Mouse (Mus musculus) liver, adult 2 months (tissue): ENCODE measurements around the gene Ggt7. TPM values are rescaled to one million over a fixed set of nuclear protein-coding genes. Genes with fewer than 3 reads are reported as not detected.
"Not testable (repeated sequence)": the region's sequence is repeated elsewhere in the genome, so short reads cannot be mapped to it uniquely, and the experiment has no call there.

ENCODE experiments used
- DNase-seq: peaks from one replicate; pipeline ENCODE4 v3.0.0-alpha.2; 2011; ENCODE audit warnings: low read depth, low spot score; ENCODE audit errors: extremely low read depth
- H3K27ac ChIP-seq: fragments of 200-500 bp; replicated peaks from 2 replicates; pipeline ENCODE4 v1.5.1; 2012; ENCODE audit warnings: low read depth, mild to moderate bottlenecking, control low read depth, inconsistent platforms, low read length; ENCODE audit not compliant: insufficient read depth
- H3K27me3 ChIP-seq: fragments of 200-500 bp; 2 replicates; pipeline ENCODE4 v1.6.1; 2012; ENCODE audit warnings: mild to moderate bottlenecking, moderate library complexity, low read length, inconsistent platforms; ENCODE audit not compliant: control insufficient read depth, insufficient read depth
- H3K36me3 ChIP-seq: fragments of 200-500 bp; 2 replicates; pipeline ENCODE4 v1.6.1; 2012; ENCODE audit warnings: low read length, inconsistent platforms; ENCODE audit not compliant: control insufficient read depth, insufficient read depth
- H3K4me1 ChIP-seq: fragments of 200-500 bp; 2 replicates; pipeline ENCODE4 v1.6.1; 2011; ENCODE audit warnings: low read length; ENCODE audit not compliant: control insufficient read depth, insufficient read depth
- H3K4me3 ChIP-seq: fragments of 200-500 bp; 2 replicates; pipeline ENCODE4 v1.5.1; 2011; ENCODE audit warnings: low read depth, mild to moderate bottlenecking, control low read depth, low read length, moderate library complexity; ENCODE audit not compliant: insufficient read depth
- H3K79me2 ChIP-seq: fragments of 200-500 bp; 2 replicates; pipeline ENCODE4 v1.6.1; 2012; ENCODE audit warnings: inconsistent platforms, mild to moderate bottlenecking, low read length, moderate library complexity; ENCODE audit not compliant: control insufficient read depth, insufficient read depth
- H3K9ac ChIP-seq: fragments of 200-500 bp; 2 replicates; pipeline ENCODE4 v1.6.1; 2012; ENCODE audit warnings: low read depth, mild to moderate bottlenecking, control low read depth, inconsistent platforms, low read length
- CTCF ChIP-seq: fragments of 200-500 bp; IDR thresholded peaks from 2 replicates; pipeline ENCODE4 v1.5.1; 2011; ENCODE audit warnings: low read depth, low read length, control low read depth
- POLR2A ChIP-seq: fragments of 200-500 bp; IDR thresholded peaks from 2 replicates; pipeline ENCODE4 v1.6.1; 2011; ENCODE audit warnings: low read length, control low read depth; ENCODE audit not compliant: insufficient read depth; ENCODE audit errors: extremely low read depth
- WGBS: fragments of 180-500 bp; shearing (Covaris S2); methylation state at CpG from one replicate; pipeline ENCODE4 v1.1.7; 2018; 5-methylcytosine and 5-hydroxymethylcytosine counted together
- polyA plus RNA-seq: library from polyadenylated mRNA; depleted of rRNA; stranded (reverse); fragments of >200 nt; gene quantifications from 2 replicates; pipeline ENCODE4 v1.2.3, GENCODE M21; 2012
- total RNA-seq: library from RNA; depleted of rRNA; stranded (reverse); fragments of >200 nt; gene quantifications from 2 replicates; pipeline ENCODE4 v1.2.3, GENCODE M21; 2014

Gene Ggt7
- total and polyA plus RNA-seq, 2 experiments = 0.18 to 1.7 TPM

DNA sequence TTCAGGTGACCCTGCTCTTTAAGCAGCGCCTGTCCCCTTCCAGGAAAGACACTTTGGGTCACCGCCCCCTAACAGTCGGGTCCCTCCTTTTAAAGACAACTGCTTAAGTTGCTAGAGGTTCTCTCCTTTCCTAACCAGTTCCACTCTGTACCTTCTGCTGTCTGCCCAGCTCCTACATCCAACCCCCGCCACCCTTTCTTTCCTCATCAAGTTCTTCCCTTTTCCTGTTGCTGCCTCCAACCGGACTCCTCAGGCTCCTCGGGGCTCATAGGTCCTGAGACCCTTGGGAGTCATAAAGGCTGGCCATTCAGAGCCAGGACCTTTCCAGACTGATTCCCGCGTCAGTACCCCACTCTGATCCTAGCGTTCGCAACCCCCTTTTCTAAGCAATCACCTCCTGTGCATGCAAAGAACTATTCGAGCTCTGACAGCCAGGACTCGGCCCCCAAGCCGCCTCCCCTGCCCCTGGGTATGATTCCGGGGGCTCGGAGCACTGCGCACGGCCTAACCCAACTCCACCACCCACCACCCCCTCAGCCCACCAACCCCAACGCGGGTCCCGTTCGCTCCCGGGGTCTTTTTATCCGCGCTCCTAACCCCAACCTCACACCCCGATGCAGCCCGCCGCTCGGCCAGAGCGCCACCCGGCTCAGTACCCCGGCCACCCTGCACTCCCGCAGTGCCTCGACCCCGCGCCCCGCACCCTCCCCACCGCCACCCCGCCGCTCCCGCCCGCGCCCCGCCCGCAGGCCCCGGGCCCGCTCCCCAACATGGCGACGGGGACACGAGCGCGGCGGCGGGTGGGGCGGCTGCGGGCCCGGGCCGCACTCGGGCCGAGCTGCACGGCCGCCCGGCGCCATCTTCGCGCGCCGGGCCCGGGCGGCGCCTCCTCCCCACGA lies 45.1 kb downstream of the Ggt7 start:
- peak; percentile 84 for DNase-seq
- 6% methylated on average over 57 of the region's 71 CpGs for WGBS
- H3K27me3 ChIP-seq = no peaks in the 10 kb centered on the region
- peaks cover 32% of the 10 kb centered on the region for H3K79me2 ChIP-seq
- peaks cover 20% of the 10 kb centered on the region for H3K4me1 ChIP-seq
- H3K36me3 ChIP-seq = no peaks in the 10 kb centered on the region
- peak overlapping the region; percentile 82 for H3K27ac ChIP-seq
- peak overlapping the region; percentile 99 for H3K9ac ChIP-seq
- H3K4me3 ChIP-seq = peak overlapping the region; percentile 92
- 0 out of 2 replicates have a peak, but pooled peaks have one; percentile 15 for TF ChIP-seq POLR2A
- no peak for TF ChIP-seq CTCF

DNA sequence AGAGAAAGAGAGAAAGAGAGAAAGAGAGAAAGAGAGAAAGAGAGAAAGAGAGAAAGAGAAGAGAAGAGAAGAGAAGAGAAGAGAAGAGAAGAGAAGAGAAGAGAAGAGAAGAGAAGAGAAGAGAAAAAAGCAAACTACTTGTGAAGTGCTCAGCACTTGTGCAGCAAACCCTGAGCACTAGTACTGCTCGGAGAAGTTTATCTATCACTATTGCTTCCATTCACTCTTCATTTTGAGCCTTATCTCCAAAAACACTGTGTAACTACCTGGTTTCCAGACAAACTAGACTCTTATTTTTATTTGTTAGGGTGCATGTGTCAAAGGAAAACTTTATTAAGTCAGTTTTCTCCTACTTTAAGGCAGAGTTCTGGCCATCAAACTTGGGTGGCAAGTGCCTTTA lies 51.2 kb downstream of the Ggt7 start:
- no peak for TF ChIP-seq POLR2A
- H3K4me1 ChIP-seq = peaks cover 16% of the 10 kb centered on the region
- no peak overlapping the region for H3K27ac ChIP-seq
- no peaks in the 10 kb centered on the region for H3K36me3 ChIP-seq
- no peaks in the 10 kb centered on the region for H3K27me3 ChIP-seq
- H3K4me3 ChIP-seq = no peak overlapping the region
- H3K79me2 ChIP-seq = peaks cover 34% of the 10 kb centered on the region; the same call in 1 of the 2 replicates
- H3K9ac ChIP-seq = no peak overlapping the region
- DNase-seq = no peak
- WGBS = 89% methylated on average over 1 of the region's 1 CpGs

GRCm38 (mm10) chr2:155453591-155453990 lies 64.4 kb downstream of the Ggt7 start:
- Histone ChIP-seq H3K4me3 (no peak overlapping the region), H3K79me2 (peaks cover 17% of the 10 kb centered on the region; the same call in 1 of the 2 replicates), H3K36me3 (no peaks in the 10 kb centered on the region), H3K27ac (no peak overlapping the region), H3K4me1 (no peaks in the 10 kb centered on the region), H3K27me3 (no peaks in the 10 kb centered on the region), H3K9ac (no peak overlapping the region)
- 84% methylated on average over 7 of the region's 7 CpGs for WGBS
- DNase-seq = no peak
- TF ChIP-seq POLR2A = no peak

- H3K9ac ChIP-seq = no peak overlapping the region
- H3K4me3 ChIP-seq = no peak overlapping the region
- 86% methylated on average over 5 of the region's 5 CpGs for WGBS
- H3K27me3 ChIP-seq = no peaks in the 10 kb centered on the region
- no peaks in the 10 kb centered on the region for H3K36me3 ChIP-seq
- TF ChIP-seq CTCF (no peak), POLR2A (no peak)
- peaks cover 16% of the 10 kb centered on the region; the same call in 1 of the 2 replicates for H3K79me2 ChIP-seq
- H3K4me1 ChIP-seq = no peaks in the 10 kb centered on the region
- DNase-seq = peak; percentile 40
- H3K27ac ChIP-seq = no peak overlapping the region
Measured at GRCm38 (mm10) chr2:155451256-155451655, 66.8 kb downstream of the Ggt7 start.

- H3K27me3 ChIP-seq, H3K4me1 ChIP-seq, DNase-seq, H3K4me3 ChIP-seq, H3K27ac ChIP-seq, H3K36me3 ChIP-seq, H3K9ac ChIP-seq: not testable (repeated sequence)
- 100% methylated on average over 1 of the region's 1 CpGs for WGBS
- H3K79me2 ChIP-seq = peaks cover 19% of the 10 kb centered on the region; the same call in 1 of the 2 replicates
Measured at GRCm38 (mm10) chr2:155447906-155448305, 70.1 kb downstream of the Ggt7 start.

GRCm38 (mm10) chr2:155443446-155443845 lies 74.6 kb downstream of the Ggt7 start:
- Histone ChIP-seq H3K79me2 (peaks cover 13% of the 10 kb centered on the region; the same call in 1 of the 2 replicates), H3K4me1 (peaks cover 11% of the 10 kb centered on the region), H3K27ac (peak overlapping the region; percentile 44; the same call in 1 of the 2 replicates), H3K4me3 (no peak overlapping the region), H3K36me3 (peaks cover 3% of the 10 kb centered on the region; the same call in 1 of the 2 replicates), H3K27me3 (no peaks in the 10 kb centered on the region), H3K9ac (no peak overlapping the region)
- no peak for TF ChIP-seq CTCF
- TF ChIP-seq POLR2A = no peak
- 2% methylated on average over 2 of the region's 2 CpGs for WGBS
- peak; percentile 55 for DNase-seq
